ENCODE assay signal across 13 mouse cellular contexts in the genomic region with DNA sequence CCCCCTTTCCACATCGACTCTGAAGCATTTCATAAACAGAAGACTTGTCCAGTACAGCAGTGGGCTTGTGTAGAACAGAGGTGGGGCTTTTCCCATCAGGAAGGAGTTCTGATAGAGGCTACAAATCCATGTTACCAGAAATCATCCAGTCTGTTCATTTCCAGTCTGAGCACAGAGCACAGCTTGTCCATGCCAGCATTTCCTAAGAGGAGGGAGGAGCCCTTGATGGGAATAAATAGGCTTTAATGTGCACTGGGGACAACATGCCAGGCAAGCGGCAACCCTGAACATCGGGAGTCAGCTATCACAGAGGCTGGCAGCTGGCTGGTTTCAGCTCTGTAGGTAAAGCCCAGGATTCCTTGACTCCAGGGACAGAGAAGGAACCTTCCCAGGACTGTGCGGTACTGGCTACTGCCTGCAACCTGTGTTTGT. TPM values are rescaled to one million over a fixed set of nuclear protein-coding genes. Genes with fewer than 3 reads are reported as not detected.
A peak's percentile ranks its signal among the peaks of the same experiment; 100 is the strongest.
DNase-seq lines count a peak whose midpoint lies in the region; ATAC-seq and TF ChIP-seq lines count a peak whose summit lies in the region.
"Had no signal": no experiment of that assay in that cellular context is flagged by ENCODE, and none has a peak within 500 bp of the region (broad histone marks: within the 10 kb centered on the region; RNA-seq: fewer than 3 reads in every experiment).

Serpina3n (plus strand) TSS at position 276 of the 432 bp plus-strand sequence.

- no peak within 1 kb of the TSS for H3K4me2 ChIP-seq in heart, embryonic 12.5 days
- H3K4me2 ChIP-seq in midbrain, postnatal 0 days (ENCODE audit: low read depth, low read length, poor library complexity, severe bottlenecking) = no peak within 1 kb of the TSS
- H3K4me2 ChIP-seq: embryonic facial prominence, embryonic 12.5 days had no signal

- no peak for TF ChIP-seq CTCF in midbrain, postnatal 0 days (IDR thresholded peaks at IDR 0.05)

- no peaks in the 10 kb centered on the region for H3K36me3 ChIP-seq in heart, embryonic 12.5 days
- H3K36me3 ChIP-seq in midbrain, postnatal 0 days (ENCODE audit: insufficient read depth, low read length) = no peaks in the 10 kb centered on the region
- H3K36me3 ChIP-seq in midbrain, embryonic 10.5 days = no peaks in the 10 kb centered on the region
- H3K36me3 ChIP-seq: embryonic facial prominence, embryonic 12.5 days had no signal

- H3K4me1 ChIP-seq in heart, embryonic 12.5 days (replicated peaks) = no peaks in the 10 kb centered on the region
- H3K4me1 ChIP-seq in midbrain, postnatal 0 days (ENCODE audit: insufficient read depth, low read length) = no peaks in the 10 kb centered on the region
- H3K4me1 ChIP-seq in midbrain, embryonic 10.5 days = no peaks in the 10 kb centered on the region
- H3K4me1 ChIP-seq: embryonic facial prominence, embryonic 12.5 days had no signal

- no peak within 1 kb of the TSS for H3K9ac ChIP-seq in heart, embryonic 12.5 days
- H3K9ac ChIP-seq in midbrain, postnatal 0 days (replicated peaks; ENCODE audit: low read length, poor library complexity, severe bottlenecking) = no peak within 1 kb of the TSS
- H3K9ac ChIP-seq: embryonic facial prominence, embryonic 12.5 days had no signal

- intact Hi-C loops in heart, postnatal 10 days (cut with DNase I) = no loop called here

- H3K27me3 ChIP-seq in heart, embryonic 12.5 days (replicated peaks) = 0 out of 2 replicates have a peak, but pooled peaks cover 11% of the 10 kb centered on the region
- H3K27me3 ChIP-seq in midbrain, postnatal 0 days (ENCODE audit: insufficient read depth, low read length) = no peaks in the 10 kb centered on the region
- H3K27me3 ChIP-seq in midbrain, embryonic 10.5 days (ENCODE audit: low read depth, poor library complexity, severe bottlenecking) = no peaks in the 10 kb centered on the region
- H3K27me3 ChIP-seq: embryonic facial prominence, embryonic 12.5 days had no signal

- H3K9me3 ChIP-seq in heart, embryonic 12.5 days (replicated peaks) = no peaks in the 10 kb centered on the region
- H3K9me3 ChIP-seq in midbrain, postnatal 0 days (ENCODE audit: low read length) = no peaks in the 10 kb centered on the region
- no peaks in the 10 kb centered on the region for H3K9me3 ChIP-seq in midbrain, embryonic 10.5 days (replicated peaks)
- H3K9me3 ChIP-seq: embryonic facial prominence, embryonic 12.5 days had no signal

- DNase-seq in heart, adult 18-20 months = peak; percentile 61 to 68
- peak; percentile 37 for DNase-seq in midbrain, postnatal 0 days (ENCODE audit: low spot score)
- DNase-seq in midbrain, embryonic 10.5 days (ENCODE audit: low spot score) = no peak
- peak; percentile 6 to 7 for DNase-seq in heart, postnatal 10 days
- DNase-seq in lung, postnatal 25 days (ENCODE audit: low spot score) = peak; percentile 14
- DNase-seq in ovary, adult 18-20 months (ENCODE audit: low spot score) = no peak
- DNase-seq: kidney, postnatal 14 days had no signal

- WGBS in heart, embryonic 12.5 days = 58% methylated on average over 4 of the region's 4 CpGs
- WGBS in midbrain, postnatal 0 days = 41% methylated on average over 4 of the region's 4 CpGs
- WGBS in midbrain, embryonic 10.5 days = 73% methylated on average over 4 of the region's 4 CpGs

- ATAC-seq in heart, embryonic 12.5 days (ENCODE audit: insufficient number of reproducible peaks, low FRiP score) = no peak
- ATAC-seq in midbrain, postnatal 0 days (ENCODE audit: low FRiP score) = 0 out of 2 replicates have a peak, but pooled peaks have one; percentile 49
- ATAC-seq in megakaryocyte, adult 5-6 weeks (ENCODE audit: poor library complexity, severe bottlenecking) = no peak

- H3K4me3 ChIP-seq in heart, embryonic 12.5 days = no peak within 1 kb of the TSS
- no peak within 1 kb of the TSS for H3K4me3 ChIP-seq in midbrain, postnatal 0 days (ENCODE audit: low read depth, low read length)
- H3K4me3 ChIP-seq in midbrain, embryonic 10.5 days = no peak within 1 kb of the TSS
- H3K4me3 ChIP-seq: embryonic facial prominence, embryonic 12.5 days had no signal

- no peak within 1 kb of the TSS for H3K27ac ChIP-seq in heart, embryonic 12.5 days (ENCODE audit: poor library complexity, severe bottlenecking)
- H3K27ac ChIP-seq in midbrain, postnatal 0 days (ENCODE audit: low read depth, low read length) = no peak within 1 kb of the TSS
- H3K27ac ChIP-seq in midbrain, embryonic 10.5 days (replicated peaks) = no peak within 1 kb of the TSS
- H3K27ac ChIP-seq: embryonic facial prominence, embryonic 12.5 days; macrophage had no signal

RNA-seq across cellular contexts. Expression of gene Serpina3n, which starts in this region (rescaled TPM):
- 10 to 100 TPM in 1 of 2 experiments, 1 to 10 TPM in 1; 9.0 to 11.2 TPM for total RNA-seq in heart, adult 18-20 months (2021)
- 0.39 TPM in 1 of 2 replicates, not detected in the other for polyA plus RNA-seq in heart, embryonic 12.5 days (2016; fragmentation: Nextera tagmentation; extraction: Ambion mirVana)
- total RNA-seq in midbrain, postnatal 0 days (2014; rRNA removed) = 5.2 and 8.9 TPM in 2 replicates
- 4.7 and 5.8 TPM in 2 replicates for polyA plus RNA-seq in midbrain, postnatal 0 days (2015; fragmentation: Nextera tagmentation; extraction: Ambion mirVana)
- polyA plus RNA-seq in midbrain, embryonic 10.5 days (2016; fragmentation: Nextera tagmentation; extraction: Ambion mirVana) = not detected in 2 replicates
- total RNA-seq in heart, postnatal 10 days (2021) = 1 to 10 TPM in 1 of 2 experiments, under 1 TPM in 1; 0.84 to 2.4 TPM
- total RNA-seq in megakaryocyte, adult 5-6 weeks (2015) = 0.23 and 0.31 TPM in 2 replicates
- total RNA-seq in megakaryocyte, adult 5-6 weeks (2017) = not detected in 2 replicates
- total RNA-seq: granulocyte monocyte progenitor cell, adult 5-6 weeks; neutrophil, adult 5-6 weeks had no signal
- polyA plus RNA-seq: macrophage had no signal

Comparison
In these comparisons a context has a peak if more than half of its experiments do, and no peak if none do; other contexts are left out.
1. DNase-seq: peak in heart, adult 18-20 months (2 of 2), midbrain, postnatal 0 days (single experiment), heart, postnatal 10 days (2 of 2) and lung, postnatal 25 days (single experiment); none in midbrain, embryonic 10.5 days (single experiment) and ovary, adult 18-20 months (single experiment).